11 mouse cellular contexts compared by ENCODE assay signal in the genomic region with DNA sequence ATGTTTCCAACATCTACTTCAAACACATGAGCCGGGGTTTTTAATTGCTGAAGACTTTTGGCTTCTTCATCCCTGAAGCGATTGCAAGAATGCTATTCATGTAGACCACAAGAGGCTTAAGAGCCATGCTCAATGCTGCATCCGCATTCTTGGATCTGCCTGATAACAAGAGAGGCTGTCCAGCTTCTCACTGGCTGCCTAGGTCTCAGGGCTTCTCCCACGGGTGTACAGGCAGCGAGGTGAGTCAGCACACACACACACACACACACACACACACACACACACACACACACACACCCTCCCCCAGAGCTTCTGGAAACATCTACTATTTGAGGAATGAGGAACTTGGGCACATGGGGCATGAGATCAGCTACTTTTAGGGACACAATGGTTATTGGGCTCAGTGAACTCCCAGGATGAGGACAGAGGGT.
DNase-seq lines count a peak whose midpoint lies in the region; ATAC-seq and TF ChIP-seq lines count a peak whose summit lies in the region.
"Had no signal": no experiment of that assay in that cellular context is flagged by ENCODE, and none has a peak within 500 bp of the region (broad histone marks: within the 10 kb centered on the region; RNA-seq: fewer than 3 reads in every experiment).

No protein-coding gene starts in this region.

- no peak overlapping the region for H3K27ac ChIP-seq in heart, postnatal 0 days (ENCODE audit: low read depth)
- H3K27ac ChIP-seq in lung, embryonic 14.5 days (ENCODE audit: low read depth), result peak overlapping the region; percentile 42; the same call in 1 of the 2 replicates
- H3K27ac ChIP-seq in midbrain, embryonic 13.5 days, result no peak overlapping the region
- H3K27ac ChIP-seq: midbrain, embryonic 12.5 days had no signal

- no peaks in the 10 kb centered on the region for H3K27me3 ChIP-seq in heart, postnatal 0 days (ENCODE audit: control insufficient read depth, insufficient read depth, low read length)
- no peaks in the 10 kb centered on the region for H3K27me3 ChIP-seq in lung, embryonic 14.5 days (ENCODE audit: insufficient read depth, low read length)
- H3K27me3 ChIP-seq in midbrain, embryonic 13.5 days, result no peaks in the 10 kb centered on the region
- H3K27me3 ChIP-seq: midbrain, embryonic 12.5 days had no signal

- no peak overlapping the region for H3K9ac ChIP-seq in heart, postnatal 0 days (replicated peaks; ENCODE audit: low read depth, low read length)
- no peak overlapping the region for H3K9ac ChIP-seq in lung, embryonic 14.5 days
- no peak overlapping the region for H3K9ac ChIP-seq in midbrain, embryonic 13.5 days (replicated peaks)
- H3K9ac ChIP-seq: midbrain, embryonic 12.5 days had no signal

- ATAC-seq in heart, postnatal 0 days (ENCODE audit: insufficient read depth, low read depth), result peak; percentile 55; the same call in 1 of the 2 replicates
- peak; percentile 89 for ATAC-seq in lung, embryonic 14.5 days (ENCODE audit: insufficient read depth)
- ATAC-seq in midbrain, embryonic 13.5 days, result no peak

- H3K4me3 ChIP-seq in heart, postnatal 0 days (ENCODE audit: low read depth, low read length), result no peak overlapping the region
- no peak overlapping the region for H3K4me3 ChIP-seq in lung, embryonic 14.5 days (ENCODE audit: low read depth, low read length)
- no peak overlapping the region for H3K4me3 ChIP-seq in midbrain, embryonic 13.5 days (replicated peaks)
- H3K4me3 ChIP-seq: midbrain, embryonic 12.5 days had no signal

- WGBS in heart, postnatal 0 days, result 22% methylated on average over 5 of the region's 5 CpGs
- WGBS in lung, embryonic 14.5 days, result 60% methylated on average over 5 of the region's 5 CpGs
- 55% methylated on average over 5 of the region's 5 CpGs for WGBS in midbrain, embryonic 13.5 days

- 0 out of 2 replicates have a peak overlapping the region, but pooled peaks have one; percentile 4 for H3K4me2 ChIP-seq in heart, postnatal 0 days (ENCODE audit: low read depth, low read length)
- H3K4me2 ChIP-seq in lung, embryonic 14.5 days, result no peak overlapping the region
- H3K4me2 ChIP-seq in midbrain, embryonic 13.5 days (replicated peaks), result no peak overlapping the region
- H3K4me2 ChIP-seq: midbrain, embryonic 12.5 days had no signal

- TF ChIP-seq EP300 in heart, postnatal 0 days (IDR thresholded peaks at IDR 0.05; ENCODE audit: low read depth), result no peak

- H3K36me3 ChIP-seq in heart, postnatal 0 days (replicated peaks; ENCODE audit: control insufficient read depth, insufficient read depth, low read length), result no peaks in the 10 kb centered on the region
- no peaks in the 10 kb centered on the region for H3K36me3 ChIP-seq in lung, embryonic 14.5 days (ENCODE audit: insufficient read depth)
- no peaks in the 10 kb centered on the region for H3K36me3 ChIP-seq in midbrain, embryonic 13.5 days
- H3K36me3 ChIP-seq: midbrain, embryonic 12.5 days had no signal

- intact Hi-C loops in gastrocnemius, postnatal 36 days (cut with DNase I), result no loop called here

- H3K4me1 ChIP-seq in heart, postnatal 0 days (ENCODE audit: control insufficient read depth, insufficient read depth), result peaks cover 13% of the 10 kb centered on the region; the same call in 1 of the 2 replicates
- peaks cover 3% of the 10 kb centered on the region; the same call in 1 of the 2 replicates for H3K4me1 ChIP-seq in lung, embryonic 14.5 days (ENCODE audit: insufficient read depth)
- peaks cover 5% of the 10 kb centered on the region for H3K4me1 ChIP-seq in midbrain, embryonic 13.5 days (replicated peaks)

- TF ChIP-seq CTCF in heart, postnatal 0 days (IDR thresholded peaks at IDR 0.05; ENCODE audit: low read depth), result no peak
- 0 out of 2 replicates have a peak, but pooled peaks have one; percentile 12 for TF ChIP-seq CTCF in lung, embryonic 14.5 days (IDR thresholded peaks at IDR 0.05; ENCODE audit: low read depth)

- peak; percentile 21 for DNase-seq in gastrocnemius, adult 18-20 months (ENCODE audit: low spot score)
- DNase-seq in gastrocnemius, postnatal 36 days, result no peak
- peak; percentile 94 for DNase-seq in Muller cell, postnatal 12 days (ENCODE audit: inconsistent ontology term)
- peak; percentile 48 for DNase-seq in heart, postnatal 0 days (ENCODE audit: low spot score)
- DNase-seq in lung, embryonic 14.5 days, result peak; percentile 75
- DNase-seq in left cerebral cortex, adult 11 months (ENCODE audit: low spot score), result no peak
- no peak for DNase-seq in layer of hippocampus, postnatal 14 days (ENCODE audit: low spot score in 2 of 2)
- DNase-seq: cerebellum, adult 11-12 months; right cerebral cortex, postnatal 25 days had no signal

- no peaks in the 10 kb centered on the region for H3K9me3 ChIP-seq in heart, postnatal 0 days (replicated peaks; ENCODE audit: control insufficient read depth, low read length)
- H3K9me3 ChIP-seq in lung, embryonic 14.5 days (ENCODE audit: low read depth, low read length), result no peaks in the 10 kb centered on the region
- no peaks in the 10 kb centered on the region for H3K9me3 ChIP-seq in midbrain, embryonic 13.5 days
- H3K9me3 ChIP-seq: midbrain, embryonic 12.5 days had no signal

Comparison
In these comparisons a context has a peak if more than half of its experiments do, and no peak if none do; other contexts are left out.
1. DNase-seq: peak in gastrocnemius, adult 18-20 months (single experiment), Muller cell, postnatal 12 days (single experiment), heart, postnatal 0 days (single experiment) and lung, embryonic 14.5 days (single experiment); none in gastrocnemius, postnatal 36 days (0 of 2), left cerebral cortex, adult 11 months (single experiment) and layer of hippocampus, postnatal 14 days (0 of 2).